Mouse (Mus musculus) cortical plate, adult 2 months (tissue): ENCODE measurements at regions not wholly inside any gene's neighbourhood (a gene's known extent, or its start where the extent isn't known, plus 50 kb on each side); places are given as distances from the start of the nearest gene placed in this dataset.
A peak's percentile ranks its signal among the peaks of the same experiment; 100 is the strongest.
"Not testable (repeated sequence)": the region's sequence is repeated elsewhere in the genome, so short reads cannot be mapped to it uniquely, and the experiment has no call there.

Experiments
- H3K27ac ChIP-seq: fragments of 200-500 bp; 2 replicates; pipeline ENCODE4 v1.5.1; 2012; ENCODE audit warnings: low read length, control low read depth, inconsistent platforms; ENCODE audit not compliant: insufficient read depth
- H3K4me1 ChIP-seq: fragments of 200-500 bp; 2 replicates; pipeline ENCODE4 v1.6.1; 2011; ENCODE audit warnings: low read length; ENCODE audit not compliant: control insufficient read depth, insufficient read depth
- H3K4me3 ChIP-seq: fragments of 200-500 bp; 2 replicates; pipeline ENCODE4 v1.5.1; 2011; ENCODE audit warnings: mild to moderate bottlenecking, low read length, control low read depth; ENCODE audit not compliant: insufficient read depth
- CTCF ChIP-seq: fragments of 200-500 bp; IDR thresholded peaks from 2 replicates; pipeline ENCODE4 v1.5.1; 2011; ENCODE audit warnings: mild to moderate bottlenecking, control low read depth, low read length; ENCODE audit not compliant: insufficient read depth; ENCODE audit errors: extremely low read depth
- POLR2A ChIP-seq: fragments of 200-500 bp; IDR thresholded peaks from 2 replicates; pipeline ENCODE4 v1.6.1; 2011; ENCODE audit warnings: mild to moderate bottlenecking, low read length, control low read depth; ENCODE audit not compliant: insufficient read depth; ENCODE audit errors: extremely low read depth

GRCm38 (mm10) chr12:29076606-29077005 lies 325.0 kb downstream of the Eipr1 start:
- H3K4me3 ChIP-seq, result no peak overlapping the region
- H3K27ac ChIP-seq, result no peak overlapping the region
- TF ChIP-seq POLR2A (no peak), CTCF (no peak)
- H3K4me1 ChIP-seq, result no peaks in the 10 kb centered on the region

- Histone ChIP-seq H3K4me3 (no peak overlapping the region), H3K27ac (no peak overlapping the region), H3K4me1 (peaks cover 9% of the 10 kb centered on the region)
- TF ChIP-seq POLR2A, result no peak
- TF ChIP-seq CTCF, result no peak
Measured at GRCm38 (mm10) chr12:29079011-29079410, 327.4 kb downstream of the Eipr1 start.

- peaks cover 11% of the 10 kb centered on the region for H3K4me1 ChIP-seq
- no peak overlapping the region for H3K4me3 ChIP-seq
- TF ChIP-seq CTCF (no peak), POLR2A (no peak)
- peak overlapping the region; percentile 17 for H3K27ac ChIP-seq
Measured at GRCm38 (mm10) chr12:29083426-29084221, 332.0 kb downstream of the Eipr1 start.

DNA sequence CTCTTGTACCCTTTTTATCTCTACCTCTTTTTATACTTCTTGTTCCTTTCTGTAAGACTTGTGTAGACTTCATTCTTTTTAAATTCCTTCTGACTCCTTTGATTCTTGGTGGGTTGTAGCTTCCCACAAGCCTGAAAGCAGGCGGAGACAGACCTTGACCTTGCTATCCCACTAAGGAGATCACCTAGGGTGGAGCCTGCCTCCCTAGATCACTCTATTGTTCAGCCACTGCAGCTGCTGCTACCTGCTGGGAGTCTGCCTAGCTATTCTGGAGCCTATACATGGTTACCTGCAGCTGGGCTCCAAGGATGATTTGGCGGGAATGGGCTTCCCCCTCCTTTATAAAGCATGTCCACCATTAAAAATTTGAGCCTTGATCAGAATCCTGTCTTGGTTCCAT lies 335.6 kb downstream of the Eipr1 start:
- not testable (repeated sequence) for H3K4me1 ChIP-seq, H3K27ac ChIP-seq, H3K4me3 ChIP-seq

GRCm38 (mm10) chr12:29089634-29090033 lies 338.0 kb downstream of the Eipr1 start:
- Histone ChIP-seq H3K27ac (no peak overlapping the region), H3K4me1 (no peaks in the 10 kb centered on the region), H3K4me3 (no peak overlapping the region)
- TF ChIP-seq POLR2A (no peak), CTCF (no peak)

- no peaks in the 10 kb centered on the region; the same call in 1 of the 2 replicates for H3K4me1 ChIP-seq
- TF ChIP-seq CTCF (no peak), POLR2A (no peak)
- no peak overlapping the region for H3K4me3 ChIP-seq
- no peak overlapping the region for H3K27ac ChIP-seq
Measured at GRCm38 (mm10) chr12:29090451-29090850, 338.8 kb downstream of the Eipr1 start.

DNA sequence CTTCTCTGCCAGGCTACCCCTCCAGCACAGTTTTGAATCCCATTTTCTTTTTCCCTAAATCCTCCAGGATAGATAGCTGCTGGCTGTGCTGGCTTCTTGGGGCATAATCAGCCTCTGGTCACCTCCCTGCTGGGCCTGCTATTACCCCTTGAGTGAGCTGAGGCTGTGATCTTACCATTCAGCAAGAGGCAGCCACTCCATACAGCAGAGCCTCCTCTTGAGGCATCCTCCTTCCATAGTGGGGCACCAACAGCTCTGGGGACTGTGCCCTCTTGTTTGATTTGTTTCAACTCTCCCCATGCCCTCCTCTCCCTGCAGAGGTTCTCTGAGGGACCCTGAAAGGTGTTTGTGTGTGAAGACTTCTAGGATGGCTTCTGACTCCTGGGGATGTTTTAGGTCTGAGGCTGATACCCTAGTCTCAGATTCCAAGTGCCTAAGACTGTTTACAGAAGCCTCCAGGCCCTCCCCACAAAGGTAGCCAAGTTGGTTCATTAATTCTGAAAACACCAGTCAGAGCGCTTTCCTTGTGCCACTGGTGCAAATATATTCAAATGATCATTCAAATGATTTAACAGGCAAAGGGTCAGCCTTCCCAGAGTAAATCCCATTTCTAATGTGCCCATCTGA lies 343.9 kb downstream of the Eipr1 start:
- H3K27ac ChIP-seq, result no peak overlapping the region
- no peak for TF ChIP-seq CTCF
- H3K4me1 ChIP-seq, result no peaks in the 10 kb centered on the region; the same call in 1 of the 2 replicates
- no peak overlapping the region for H3K4me3 ChIP-seq

DNA sequence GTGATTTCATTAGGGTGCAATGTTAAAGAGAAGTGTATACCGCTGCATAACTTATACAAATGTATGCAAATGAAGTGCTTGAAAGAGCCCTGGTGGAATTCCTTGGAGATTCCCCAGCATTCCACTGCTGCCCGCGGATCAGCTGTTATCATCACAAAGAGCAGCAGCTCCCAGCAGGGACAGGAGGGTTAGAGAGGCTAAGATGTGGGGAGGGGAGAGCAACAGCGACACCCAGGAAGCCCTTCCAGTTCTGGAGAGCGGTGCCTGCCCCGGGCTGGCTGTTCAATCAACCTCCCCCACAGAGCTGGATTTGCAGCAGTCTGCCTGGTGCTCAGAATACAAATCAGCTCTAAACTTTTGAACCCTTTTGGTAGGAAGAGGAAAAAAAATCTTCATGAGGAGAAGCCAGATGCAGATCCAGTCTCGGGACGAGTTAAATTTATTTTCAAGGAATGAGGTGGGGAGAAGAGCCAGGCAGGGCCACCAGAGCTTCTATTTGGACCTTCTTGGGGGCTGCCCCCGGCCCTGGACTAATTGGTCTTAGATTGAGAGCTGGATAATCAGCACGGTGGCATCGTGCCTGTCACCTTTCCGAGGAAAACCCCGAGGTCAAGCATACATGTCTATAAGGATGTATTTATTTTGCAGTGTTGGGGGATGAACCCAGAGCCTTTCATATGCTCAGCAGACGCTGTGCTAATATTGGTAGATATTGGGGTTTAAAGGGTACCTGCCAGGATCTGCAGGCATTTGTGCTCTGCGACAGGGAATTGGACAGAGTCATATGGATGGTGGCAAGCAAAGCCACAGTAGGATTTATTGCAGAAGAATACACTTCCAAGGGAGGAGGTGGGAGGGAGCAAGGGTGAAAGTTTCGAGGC lies 344.7 kb downstream of the Eipr1 start:
- no peak for TF ChIP-seq POLR2A
- no peak for TF ChIP-seq CTCF

DNA sequence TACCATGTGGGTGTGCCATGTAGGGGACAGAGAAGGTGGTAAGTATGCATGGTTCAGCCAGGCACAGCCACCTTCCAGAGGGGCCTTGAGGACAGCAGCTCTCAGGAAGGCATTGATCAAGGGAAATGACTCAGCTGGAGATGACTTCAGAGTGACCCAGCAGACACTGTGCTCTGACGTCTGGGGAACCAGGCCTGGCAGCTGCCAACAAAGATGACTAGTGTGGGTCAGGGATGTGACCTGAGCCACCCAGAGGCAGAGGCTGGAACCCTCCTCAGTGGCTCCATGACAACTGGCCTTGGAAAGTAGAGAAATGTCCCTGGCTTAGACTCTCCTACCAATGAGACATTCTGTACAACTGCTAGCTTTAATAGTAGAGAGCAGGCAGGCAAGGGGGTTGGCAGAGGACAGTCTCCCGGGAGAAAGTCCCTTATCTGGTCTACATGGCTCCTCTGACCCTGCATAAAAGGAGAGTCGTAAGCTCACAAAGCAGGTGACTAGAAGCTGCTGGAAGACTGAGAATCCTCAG lies 348.5 kb downstream of the Eipr1 start:
- Histone ChIP-seq H3K4me1 (no peaks in the 10 kb centered on the region; the same call in 1 of the 2 replicates), H3K27ac (no peak overlapping the region), H3K4me3 (no peak overlapping the region)
- no peak for TF ChIP-seq POLR2A
- TF ChIP-seq CTCF, result no peak

More for the DNA sequence above, 344.7 kb downstream of the Eipr1 start:
- no peaks in the 10 kb centered on the region; the same call in 1 of the 2 replicates for H3K4me1 ChIP-seq
- H3K4me3 ChIP-seq, result no peak overlapping the region
- no peak overlapping the region for H3K27ac ChIP-seq
